Mouse (Mus musculus) left cerebral cortex, postnatal 36 days (tissue): ENCODE measurements around the gene Lypd5. TPM values are rescaled to one million over a fixed set of nuclear protein-coding genes. Genes with fewer than 3 reads are reported as not detected.

Experiments
- DNase-seq, 2 experiments: peaks; one replicate each; pipeline ENCODE4 v3.0.0; 2021 to 2022; ENCODE audit warnings: low spot score in 2 of 2, mixed read lengths in 1 of 2
- intact Hi-C: fragments of 180-260 bp; cut with DNase I; formaldehyde crosslinking; loops from one replicate; pipeline ENCODE4 v1.15.1; 2025
- total RNA-seq, 2 experiments: library from RNA; stranded (reverse); gene quantifications; 2 replicates each; pipeline ENCODE4 v1.2.3; 2021

Gene Lypd5
- not detected for total RNA-seq

- intact Hi-C loops, result no loop called here
- DNase-seq, result no peak
These were observed at the start of gene Lypd5 for GRCm38 (mm10) chr7:24348896-24349295. Lypd5 (plus strand) TSS chr7:24349196.

GRCm38 (mm10) chr7:24299823-24300481 lies 49.0 kb upstream of the Lypd5 start:
- DNase-seq, result peak in 1 of 2 experiments; percentile 14
- intact Hi-C loops, result loop anchor here (10.0 kb wide), 1 partner anchor 335 kb away; no protein-coding TSS in a partner anchor

GRCm38 (mm10) chr7:24300771-24301282 lies 48.2 kb upstream of the Lypd5 start, which contains the start of gene Zfp61:
Zfp61 (minus strand) TSS chr7:24301232.
- intact Hi-C loops, result no loop called here

GRCm38 (mm10) chr7:24315726-24316566 lies 33.0 kb upstream of the Lypd5 start:
- intact Hi-C loops, result no loop called here
- DNase-seq, result no peak

More at GRCm38 (mm10) chr7:24300771-24301282, 48.2 kb upstream of the Lypd5 start, which contains the start of gene Zfp61:
- DNase-seq, result no peak

GRCm38 (mm10) chr7:24316567-24317092 lies 32.4 kb upstream of the Lypd5 start, which contains the start of gene Zfp94:
Zfp94 (minus strand) TSS chr7:24316666.
- DNase-seq, result peak; percentile 98 to 99
- intact Hi-C loops, result no loop called here

GRCm38 (mm10) chr7:24318942-24319341 lies 30.1 kb upstream of the Lypd5 start:
- DNase-seq, result no peak
- intact Hi-C loops, result no loop called here

GRCm38 (mm10) chr7:24322593-24322992 lies 26.4 kb upstream of the Lypd5 start:
- no peak for DNase-seq
- intact Hi-C loops, result no loop called here

GRCm38 (mm10) chr7:24325197-24325596 lies 23.8 kb upstream of the Lypd5 start:
- intact Hi-C loops, result no loop called here
- no peak for DNase-seq

GRCm38 (mm10) chr7:24325675-24326128 lies 23.3 kb upstream of the Lypd5 start:
- intact Hi-C loops, result no loop called here
- DNase-seq, result peak; percentile 50 to 59

GRCm38 (mm10) chr7:24326273-24327135 lies 22.5 kb upstream of the Lypd5 start:
- DNase-seq, result no peak
- intact Hi-C loops, result no loop called here

- DNase-seq, result no peak
- intact Hi-C loops, result no loop called here
These were observed 21.6 kb upstream of the Lypd5 start for GRCm38 (mm10) chr7:24327281-24327975.

- no peak for DNase-seq
- intact Hi-C loops, result no loop called here
These were observed 15.6 kb upstream of the Lypd5 start, which contains the start of gene Tescl for GRCm38 (mm10) chr7:24333304-24333986. Tescl (minus strand) TSS chr7:24333936.

GRCm38 (mm10) chr7:24335699-24336309 lies 13.2 kb upstream of the Lypd5 start:
- peak; percentile 46 to 66 for DNase-seq
- intact Hi-C loops, result loop anchor here (2.0 kb wide), 1 partner anchor 49 kb away; no protein-coding TSS in a partner anchor

GRCm38 (mm10) chr7:24338241-24338640 lies 10.8 kb upstream of the Lypd5 start:
- no peak for DNase-seq

GRCm38 (mm10) chr7:24343701-24344272 lies 5.2 kb upstream of the Lypd5 start:
- intact Hi-C loops, result no loop called here
- peak in 1 of 2 experiments; percentile 21 for DNase-seq

More at GRCm38 (mm10) chr7:24338241-24338640, 10.8 kb upstream of the Lypd5 start:
- intact Hi-C loops, result no loop called here

- DNase-seq, result no peak
- intact Hi-C loops, result no loop called here
These were observed 2.6 kb upstream of the Lypd5 start for GRCm38 (mm10) chr7:24346444-24346843.

- intact Hi-C loops, result no loop called here
- DNase-seq, result no peak
These were observed 6.7 kb downstream of the Lypd5 start for GRCm38 (mm10) chr7:24355646-24356045.
